Mouse (Mus musculus): ENCODE data around the gene Scarf2.

GRCm38 (mm10) chr16:17828229-17828628 lies 31.1 kb downstream of the Scarf2 start:
- TF ChIP-seq POLR2A (IDR thresholded peaks at IDR 0.05; ENCODE audit: control insufficient read depth, low read depth, low read length) (no peak), CTCF (IDR thresholded peaks at IDR 0.05; ENCODE audit: control insufficient read depth, insufficient read depth, insufficient replicate concordance, low read depth, low read length) (no peak)

All from testis, adult 2 months (tissue).